Mouse (Mus musculus): ENCODE results near the gene Chst10. TPM values are rescaled to one million over a fixed set of nuclear protein-coding genes. Genes with fewer than 3 reads are reported as not detected.
A peak's percentile ranks its signal among the peaks of the same experiment; 100 is the strongest.

Chst10 gene
- polyA plus RNA-seq, 1 experiment from 2014 or later: 12.6 TPM

DNA sequence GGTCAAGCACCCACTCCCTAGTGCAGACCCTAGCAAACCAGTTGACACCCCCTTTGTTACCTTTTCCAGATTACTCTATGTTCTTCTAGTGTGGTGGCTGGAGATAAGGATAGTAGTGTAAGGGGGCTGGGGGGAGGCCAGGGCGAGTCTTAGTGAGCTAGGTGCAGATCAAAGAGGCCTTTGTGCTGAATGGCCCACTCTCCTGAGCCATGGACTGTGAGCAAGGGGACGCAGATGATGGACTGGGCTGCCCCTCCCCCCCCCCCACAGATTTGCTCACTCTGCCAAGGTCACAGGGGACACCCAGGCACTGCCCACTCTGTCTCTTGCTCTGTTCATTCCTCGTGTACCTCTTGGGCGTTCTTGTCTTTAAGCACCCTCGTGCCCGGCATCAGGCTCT is 10.9 kb downstream of the Chst10 start:
- Histone ChIP-seq H3K4me2 (replicated peaks) (no peak overlapping the region), H3K27me3 (no peaks in the 10 kb centered on the region), H3K36me3 (0 out of 2 replicates have a peak, but pooled peaks cover 4% of the 10 kb centered on the region), H3K4me3 (no peak overlapping the region), H3K9me3 (no peaks in the 10 kb centered on the region), H3K27ac (no peak overlapping the region), H3K9ac (no peak overlapping the region), H3K4me1 (0 out of 2 replicates have a peak, but pooled peaks cover 8% of the 10 kb centered on the region)
- no peak for ATAC-seq (ENCODE audit: low FRiP score, low read depth)
- 61% methylated on average over 6 of the region's 6 CpGs for WGBS

DNA sequence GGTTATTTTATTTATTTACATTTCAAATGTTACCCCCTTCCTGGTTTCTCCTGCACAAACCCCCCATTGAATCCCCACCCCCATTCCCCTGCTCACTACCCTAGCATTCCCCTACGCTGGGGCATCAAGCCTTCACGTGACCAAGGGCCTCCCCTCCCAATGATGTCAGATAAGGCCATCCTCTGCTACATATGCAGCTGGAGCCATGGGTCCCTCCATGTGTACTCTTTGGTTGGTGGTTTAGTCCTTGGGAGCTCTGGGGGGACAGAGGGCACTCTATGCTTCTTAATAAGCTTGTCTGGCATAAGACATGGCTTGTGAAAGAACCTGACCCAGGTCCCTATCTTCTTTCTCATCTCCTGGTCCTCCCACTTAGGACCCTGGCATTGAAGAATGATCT is 11.4 kb downstream of the Chst10 start:
- H3K4me1 ChIP-seq: 0 out of 2 replicates have a peak, but pooled peaks cover 8% of the 10 kb centered on the region
- H3K27me3 ChIP-seq: no peaks in the 10 kb centered on the region
- H3K4me3 ChIP-seq: no peak overlapping the region
- H3K4me2 ChIP-seq (replicated peaks): no peak overlapping the region
- H3K9ac ChIP-seq: no peak overlapping the region
- H3K9me3 ChIP-seq: no peaks in the 10 kb centered on the region
- H3K36me3 ChIP-seq: 0 out of 2 replicates have a peak, but pooled peaks cover 4% of the 10 kb centered on the region
- ATAC-seq (ENCODE audit: low FRiP score, low read depth): no peak
- H3K27ac ChIP-seq: no peak overlapping the region
- 83% methylated on average over 2 of the region's 2 CpGs for WGBS

DNA sequence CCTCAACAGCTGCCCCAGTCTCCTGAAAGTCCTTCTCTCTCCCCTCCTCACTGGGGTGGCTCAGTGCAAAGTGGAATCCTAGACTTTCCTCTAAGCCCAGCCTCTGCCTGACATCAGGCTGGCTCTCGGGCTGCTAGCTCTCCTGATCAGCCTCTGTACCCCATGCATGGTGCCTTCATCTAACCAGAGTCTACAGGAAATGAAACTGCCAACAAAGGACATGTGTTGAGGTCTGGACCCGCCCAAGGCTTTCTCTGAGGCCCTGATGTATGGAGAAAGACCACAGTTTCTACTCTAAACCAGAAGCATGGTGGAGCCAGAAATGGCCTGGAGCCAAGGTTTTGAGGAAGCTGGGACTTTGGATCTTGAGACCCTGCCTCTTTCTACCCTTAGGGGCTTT is 12.0 kb downstream of the Chst10 start:
- Histone ChIP-seq H3K27me3 (no peaks in the 10 kb centered on the region), H3K4me3 (no peak overlapping the region), H3K36me3 (0 out of 2 replicates have a peak, but pooled peaks cover 4% of the 10 kb centered on the region), H3K9me3 (no peaks in the 10 kb centered on the region), H3K4me1 (0 out of 2 replicates have a peak, but pooled peaks cover 8% of the 10 kb centered on the region), H3K4me2 (replicated peaks) (no peak overlapping the region), H3K9ac (no peak overlapping the region), H3K27ac (no peak overlapping the region)
- 63% methylated on average over 2 of the region's 2 CpGs for WGBS
- ATAC-seq (ENCODE audit: low FRiP score, low read depth): no peak

DNA sequence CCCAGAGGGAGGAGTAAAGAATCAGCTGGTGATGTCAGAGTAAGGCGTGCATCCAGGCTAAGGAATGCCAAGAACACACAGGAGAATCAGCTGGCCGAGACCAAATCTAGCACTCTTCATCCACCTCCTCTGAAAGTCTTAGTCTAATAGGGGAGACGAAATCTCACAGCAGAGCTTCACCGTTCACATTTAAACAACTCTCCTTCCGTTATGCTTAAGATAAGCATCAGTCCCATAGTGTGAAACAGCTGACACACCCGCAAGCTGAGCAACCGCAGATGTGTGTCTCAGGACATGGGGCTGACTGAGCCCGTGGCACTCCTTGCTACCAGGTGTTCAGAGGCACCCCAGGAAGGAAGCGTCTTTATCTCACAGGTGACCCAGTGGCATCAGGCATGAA is 14.2 kb downstream of the Chst10 start:
- Histone ChIP-seq H3K9ac (no peak overlapping the region), H3K27me3 (no peaks in the 10 kb centered on the region), H3K4me1 (0 out of 2 replicates have a peak, but pooled peaks cover 3% of the 10 kb centered on the region), H3K36me3 (0 out of 2 replicates have a peak, but pooled peaks cover 4% of the 10 kb centered on the region), H3K27ac (no peak overlapping the region), H3K4me2 (replicated peaks) (no peak overlapping the region), H3K4me3 (no peak overlapping the region), H3K9me3 (no peaks in the 10 kb centered on the region)
- 83% methylated on average over 9 of the region's 9 CpGs for WGBS
- ATAC-seq (ENCODE audit: low FRiP score, low read depth): no peak

DNA sequence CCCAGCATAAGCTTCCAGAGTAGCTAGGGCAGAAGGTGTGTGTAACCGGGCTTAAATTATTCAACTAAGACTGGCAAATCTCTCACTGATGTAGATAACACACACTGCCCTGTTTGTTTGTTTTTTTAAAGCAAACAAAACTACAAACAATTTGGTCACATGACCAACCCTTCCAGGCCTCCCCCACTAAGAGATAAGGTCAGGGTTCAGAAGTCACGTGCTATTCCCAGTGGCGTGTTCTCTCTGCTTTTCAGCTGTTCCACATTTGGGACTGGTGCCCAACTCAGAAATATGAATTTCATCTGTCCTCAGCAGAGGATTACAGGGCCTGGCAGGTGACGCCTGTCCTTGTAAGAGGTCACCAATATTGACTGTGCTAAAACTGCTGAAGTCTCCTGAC is 15.2 kb downstream of the Chst10 start:
- no peak for ATAC-seq (ENCODE audit: low FRiP score, low read depth)
- no peak overlapping the region for H3K4me2 ChIP-seq (replicated peaks)
- 0 out of 2 replicates have a peak, but pooled peaks cover 4% of the 10 kb centered on the region for H3K36me3 ChIP-seq
- H3K9me3 ChIP-seq: no peaks in the 10 kb centered on the region
- 89% methylated on average over 4 of the region's 4 CpGs for WGBS
- no peak overlapping the region for H3K27ac ChIP-seq
- H3K4me1 ChIP-seq: 0 out of 2 replicates have a peak, but pooled peaks cover 2% of the 10 kb centered on the region
- H3K4me3 ChIP-seq: no peak overlapping the region
- H3K27me3 ChIP-seq: no peaks in the 10 kb centered on the region
- H3K9ac ChIP-seq: no peak overlapping the region

DNA sequence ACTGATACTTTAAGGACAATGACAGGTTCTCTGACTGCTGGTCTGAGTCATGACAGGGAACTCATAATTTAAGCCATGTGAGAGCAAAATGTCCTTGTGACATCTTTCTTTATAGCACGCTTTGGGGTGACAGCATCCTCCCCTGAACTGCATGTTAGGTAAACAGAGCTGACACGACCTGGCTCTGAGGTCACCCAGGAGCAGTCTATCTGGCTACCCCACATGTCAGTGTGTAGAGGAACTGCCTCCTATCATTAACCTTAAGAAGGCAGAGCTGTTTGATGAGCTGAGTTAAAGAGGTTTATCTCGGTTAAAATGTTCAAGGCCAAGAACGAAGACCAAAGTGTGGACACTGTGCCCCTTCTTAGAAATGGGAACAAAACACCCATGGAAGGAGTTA is 16.6 kb downstream of the Chst10 start:
- H3K27ac ChIP-seq: no peak overlapping the region
- no peaks in the 10 kb centered on the region for H3K27me3 ChIP-seq
- H3K9me3 ChIP-seq: no peaks in the 10 kb centered on the region
- no peak for ATAC-seq (ENCODE audit: low FRiP score, low read depth)
- 0 out of 2 replicates have a peak, but pooled peaks cover 4% of the 10 kb centered on the region for H3K36me3 ChIP-seq
- no peak overlapping the region for H3K4me3 ChIP-seq
- no peak overlapping the region for H3K9ac ChIP-seq
- no peak overlapping the region for H3K4me2 ChIP-seq (replicated peaks)
- H3K4me1 ChIP-seq: no peaks in the 10 kb centered on the region
- 75% methylated on average over 4 of the region's 4 CpGs for WGBS

DNA sequence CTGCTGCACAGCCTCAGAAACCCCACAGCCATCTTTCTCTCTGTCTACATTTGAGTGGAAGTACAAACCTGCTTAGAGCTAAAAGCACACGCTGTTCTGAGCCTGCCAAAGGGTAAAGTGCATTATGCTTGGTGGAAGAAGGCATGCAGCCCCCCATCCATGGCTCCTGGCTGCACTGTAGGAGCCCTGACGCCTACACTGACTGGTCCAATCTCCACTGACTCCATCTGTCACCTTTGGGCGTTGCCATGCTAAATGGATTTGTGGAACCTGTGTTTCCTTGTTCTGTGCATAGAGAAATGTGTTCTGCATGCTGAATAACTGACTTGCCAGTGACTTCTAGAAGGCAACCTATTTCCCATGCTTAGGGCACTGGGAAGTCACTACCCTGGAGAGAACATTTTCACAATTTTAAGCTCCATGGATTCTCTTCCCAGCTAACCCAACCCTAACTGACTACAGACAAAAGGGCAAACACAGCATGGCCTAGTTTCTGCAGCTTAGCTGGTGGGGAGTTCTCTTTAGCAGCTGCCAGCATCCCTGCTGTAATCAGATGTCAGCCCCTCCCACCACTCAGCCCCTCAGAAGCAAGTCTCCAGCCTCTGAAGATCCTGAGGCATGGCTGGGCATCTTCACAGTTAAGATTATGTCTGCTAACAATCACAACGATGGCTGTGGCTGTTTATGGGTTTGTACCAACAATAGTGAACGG is 21.1 kb downstream of the Chst10 start:
- Histone ChIP-seq H3K4me2 (replicated peaks) (no peak overlapping the region), H3K4me1 (no peaks in the 10 kb centered on the region), H3K27me3 (no peaks in the 10 kb centered on the region), H3K9ac (no peak overlapping the region), H3K9me3 (no peaks in the 10 kb centered on the region), H3K27ac (no peak overlapping the region), H3K36me3 (peaks cover 10% of the 10 kb centered on the region; the same call in 1 of the 2 replicates), H3K4me3 (no peak overlapping the region)
- no peak for ATAC-seq (ENCODE audit: low FRiP score, low read depth)
- WGBS: 59% methylated on average over 5 of the region's 5 CpGs

DNA sequence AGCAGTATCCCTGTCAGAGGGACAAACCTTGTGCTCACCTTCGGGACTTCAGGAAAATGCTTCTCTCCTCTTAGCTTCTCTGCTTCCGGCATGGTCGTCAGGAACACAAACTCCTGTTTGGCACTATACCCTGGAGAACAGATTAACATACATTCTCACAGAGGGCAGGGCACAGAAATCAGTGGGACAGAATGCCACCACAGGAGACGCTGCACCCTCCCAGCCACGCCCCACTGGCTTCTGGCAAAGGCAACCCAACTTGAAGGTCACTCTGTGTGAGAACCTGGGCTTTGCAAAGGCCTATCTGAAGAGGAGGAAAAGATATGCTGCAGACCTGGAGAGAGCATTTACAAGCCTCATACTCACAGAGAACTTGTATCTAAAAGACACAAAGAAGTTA is 24.1 kb downstream of the Chst10 start:
- H3K27me3 ChIP-seq: no peaks in the 10 kb centered on the region
- H3K36me3 ChIP-seq: peaks cover 16% of the 10 kb centered on the region; the same call in 1 of the 2 replicates
- H3K4me3 ChIP-seq: no peak overlapping the region
- no peak for ATAC-seq (ENCODE audit: low FRiP score, low read depth)
- H3K4me2 ChIP-seq (replicated peaks): no peak overlapping the region
- 84% methylated on average over 5 of the region's 5 CpGs for WGBS
- H3K4me1 ChIP-seq: no peaks in the 10 kb centered on the region
- no peak overlapping the region for H3K9ac ChIP-seq
- no peaks in the 10 kb centered on the region for H3K9me3 ChIP-seq
- H3K27ac ChIP-seq: no peak overlapping the region

DNA sequence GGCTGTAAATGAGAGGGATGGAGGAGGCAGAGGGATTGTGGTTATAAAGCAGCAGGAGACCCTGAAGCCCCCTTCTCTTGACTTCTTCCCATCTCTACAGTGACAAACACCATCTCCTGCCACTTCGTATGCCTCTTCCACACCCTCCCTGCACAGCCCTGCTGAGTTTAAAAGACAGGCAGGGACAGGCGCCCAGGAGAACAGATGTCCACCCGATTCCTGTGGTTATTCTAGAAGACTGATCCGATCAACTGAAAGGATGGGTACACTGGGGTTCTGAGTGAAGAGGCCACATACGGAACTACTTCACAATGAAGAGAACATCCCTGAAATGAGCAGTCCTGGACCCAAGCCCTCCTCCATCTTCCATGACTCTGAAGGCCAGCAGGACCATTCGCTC is 26.1 kb downstream of the Chst10 start:
- Histone ChIP-seq H3K27me3 (0 out of 2 replicates have a peak, but pooled peaks cover 2% of the 10 kb centered on the region), H3K9me3 (no peaks in the 10 kb centered on the region), H3K27ac (no peak overlapping the region), H3K9ac (no peak overlapping the region), H3K4me3 (no peak overlapping the region), H3K36me3 (peaks cover 25% of the 10 kb centered on the region; the same call in 1 of the 2 replicates), H3K4me1 (0 out of 2 replicates have a peak, but pooled peaks cover 5% of the 10 kb centered on the region), H3K4me2 (replicated peaks) (no peak overlapping the region)
- 84% methylated on average over 6 of the region's 6 CpGs for WGBS
- no peak for ATAC-seq (ENCODE audit: low FRiP score, low read depth)

DNA sequence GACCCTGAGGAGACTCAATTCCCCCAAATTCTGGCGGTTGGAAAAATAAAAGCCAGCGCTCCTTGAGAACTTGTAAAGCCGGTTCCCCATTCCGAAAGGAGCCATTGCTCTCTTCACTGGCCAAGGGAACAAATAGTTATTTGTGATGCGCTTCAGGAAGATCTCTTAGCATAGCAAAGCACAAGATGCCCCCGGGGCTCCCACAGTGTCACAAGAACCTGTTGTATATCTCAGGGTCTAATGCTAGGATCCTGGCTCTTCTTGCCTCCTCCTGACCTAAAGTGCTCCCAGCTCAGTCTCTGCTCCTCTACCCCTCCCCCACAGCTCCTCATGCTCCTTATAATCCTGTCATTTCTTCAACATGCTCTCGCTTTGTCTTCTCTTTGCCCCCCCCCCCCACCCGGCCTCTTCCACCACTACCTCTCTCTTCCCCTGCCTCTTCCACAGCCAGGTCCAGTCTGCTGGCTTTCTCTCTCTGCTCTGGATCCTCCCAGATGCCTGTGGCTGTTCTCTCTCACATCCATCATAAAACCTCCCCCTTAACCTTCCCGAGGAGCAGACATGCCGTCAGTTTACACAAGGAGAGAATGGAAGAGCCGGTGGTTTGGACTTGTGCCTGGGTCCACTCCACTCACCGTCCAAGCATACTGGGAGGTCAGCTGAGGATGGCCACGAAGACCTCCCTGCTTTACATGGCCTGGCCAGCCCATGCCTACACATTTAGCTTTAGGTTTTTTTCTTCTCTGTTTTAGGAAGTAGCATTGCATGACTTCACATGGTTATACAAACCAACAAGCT is 28.4 kb downstream of the Chst10 start:
- H3K36me3 ChIP-seq: peaks cover 34% of the 10 kb centered on the region
- no peak for ATAC-seq (ENCODE audit: low FRiP score, low read depth)
- no peak overlapping the region for H3K9ac ChIP-seq

DNA sequence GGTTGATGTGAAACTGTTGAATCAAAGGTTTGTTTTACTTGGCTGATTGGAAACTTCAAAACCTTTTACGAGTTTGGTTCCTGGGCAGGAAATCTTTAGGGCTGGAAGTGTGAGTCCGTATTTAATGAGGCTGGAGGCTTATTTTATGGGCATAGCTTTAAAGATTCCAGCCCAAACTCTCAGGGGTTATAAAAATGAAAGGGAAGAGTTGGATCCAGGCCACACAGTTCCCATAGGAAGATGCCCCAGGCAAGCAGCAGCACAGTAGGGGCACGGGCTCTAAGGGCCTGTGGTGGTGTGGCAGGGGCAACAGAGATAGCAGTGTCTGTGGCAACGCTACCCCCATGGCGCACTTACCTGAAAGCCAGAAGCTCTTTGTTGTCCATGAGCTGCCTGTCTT is 31.7 kb downstream of the Chst10 start:
- no peak overlapping the region for H3K4me3 ChIP-seq
- 0 out of 2 replicates have a peak, but pooled peaks cover 2% of the 10 kb centered on the region for H3K27me3 ChIP-seq
- H3K27ac ChIP-seq: peak overlapping the region; percentile 15; the same call in 1 of the 2 replicates
- H3K36me3 ChIP-seq: peaks cover 25% of the 10 kb centered on the region
- peak; percentile 64; the same call in 1 of the 2 replicates for ATAC-seq (ENCODE audit: low FRiP score, low read depth)
- no peak overlapping the region for H3K4me2 ChIP-seq (replicated peaks)
- peaks cover 18% of the 10 kb centered on the region for H3K4me1 ChIP-seq
- no peaks in the 10 kb centered on the region for H3K9me3 ChIP-seq
- no peak overlapping the region for H3K9ac ChIP-seq
- WGBS: 28% methylated on average over 5 of the region's 5 CpGs

More for the DNA sequence above, 28.4 kb downstream of the Chst10 start:
- H3K4me3 ChIP-seq: no peak overlapping the region
- no peak overlapping the region for H3K4me2 ChIP-seq (replicated peaks)
- 53% methylated on average over 13 of the region's 13 CpGs for WGBS
- peaks cover 18% of the 10 kb centered on the region for H3K4me1 ChIP-seq
- H3K9me3 ChIP-seq: no peaks in the 10 kb centered on the region
- no peak overlapping the region for H3K27ac ChIP-seq
- 0 out of 2 replicates have a peak, but pooled peaks cover 2% of the 10 kb centered on the region for H3K27me3 ChIP-seq

DNA sequence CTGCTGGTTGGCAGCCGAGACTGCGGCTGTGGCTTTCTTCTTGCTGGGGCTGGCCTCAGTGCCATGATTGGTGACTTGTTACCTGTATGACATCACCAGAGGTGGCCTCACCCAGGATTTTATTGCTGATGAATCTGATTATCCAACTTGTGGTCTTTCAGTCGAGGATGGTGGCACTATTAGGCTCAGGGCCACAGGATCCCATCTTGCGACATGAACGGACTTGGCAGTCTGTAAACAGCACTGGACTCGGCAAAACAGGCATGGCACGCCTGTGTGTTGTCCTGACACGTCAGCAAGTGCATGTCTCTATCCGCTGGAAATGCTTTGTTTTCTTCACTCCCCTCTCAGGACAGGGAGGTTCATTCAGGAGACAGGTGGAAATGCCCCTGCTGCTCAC is 33.6 kb downstream of the Chst10 start:
- Histone ChIP-seq H3K4me3 (no peak overlapping the region), H3K36me3 (peaks cover 24% of the 10 kb centered on the region), H3K9me3 (no peaks in the 10 kb centered on the region), H3K27ac (no peak overlapping the region), H3K9ac (no peak overlapping the region), H3K4me1 (peaks cover 18% of the 10 kb centered on the region), H3K27me3 (0 out of 2 replicates have a peak, but pooled peaks cover 2% of the 10 kb centered on the region), H3K4me2 (replicated peaks) (no peak overlapping the region)
- no peak for ATAC-seq (ENCODE audit: low FRiP score, low read depth)
- 72% methylated on average over 9 of the region's 9 CpGs for WGBS

All from limb, embryonic 13.5 days (tissue).